20 mouse cellular contexts compared by ENCODE assay signal in genomic region chr2:18262298-18262697, GRCm38 (mm10).
"Had no signal": no experiment of that assay in that cellular context is flagged by ENCODE, and none has a peak within 500 bp of the region (broad histone marks: within the 10 kb centered on the region; RNA-seq: fewer than 3 reads in every experiment).

No protein-coding gene starts in this region.

- H3K36me3 ChIP-seq: limb, embryonic 10.5 days; liver, embryonic 12.5 days; liver, embryonic 15.5 days; midbrain, embryonic 12.5 days; midbrain, embryonic 15.5 days had no signal

- H3K27me3 ChIP-seq: limb, embryonic 13.5 days; liver, embryonic 12.5 days; liver, embryonic 15.5 days; midbrain, embryonic 12.5 days; midbrain, embryonic 15.5 days; neural tube, embryonic 13.5 days had no signal

- H3K4me3 ChIP-seq: limb, embryonic 10.5 days; limb, embryonic 13.5 days; liver, embryonic 12.5 days; liver, embryonic 15.5 days; midbrain, embryonic 12.5 days; midbrain, embryonic 15.5 days; neural tube, embryonic 13.5 days had no signal

- DNase-seq: kidney, adult 18-20 months; kidney, adult 9 months; kidney, postnatal 14 days; kidney, postnatal 4 days; liver; lung, adult 2 months; lung, postnatal 14 days; lung, postnatal 4 days; retina, postnatal 1 day; right cerebral cortex, postnatal 25 days; thymus, adult 2 months; thymus, postnatal 14 days; thymus, postnatal 4 days had no signal

- H3K9me3 ChIP-seq: limb, embryonic 10.5 days; limb, embryonic 13.5 days; liver, embryonic 12.5 days; liver, embryonic 15.5 days; midbrain, embryonic 12.5 days; midbrain, embryonic 15.5 days; neural tube, embryonic 13.5 days had no signal

- H3K9ac ChIP-seq: limb, embryonic 13.5 days; liver, embryonic 12.5 days; liver, embryonic 15.5 days; midbrain, embryonic 12.5 days; midbrain, embryonic 15.5 days; neural tube, embryonic 13.5 days had no signal

- ATAC-seq: liver, embryonic 12.5 days; midbrain, embryonic 15.5 days had no signal

- H3K27ac ChIP-seq: limb, embryonic 10.5 days; limb, embryonic 13.5 days; liver, embryonic 12.5 days; liver, embryonic 15.5 days; midbrain, embryonic 12.5 days; midbrain, embryonic 15.5 days; neural tube, embryonic 13.5 days had no signal

- H3K4me2 ChIP-seq: limb, embryonic 13.5 days; liver, embryonic 12.5 days; liver, embryonic 15.5 days; midbrain, embryonic 12.5 days; midbrain, embryonic 15.5 days; neural tube, embryonic 13.5 days had no signal

- H3K4me1 ChIP-seq: limb, embryonic 10.5 days; limb, embryonic 13.5 days; liver, embryonic 15.5 days; midbrain, embryonic 12.5 days; midbrain, embryonic 15.5 days; neural tube, embryonic 13.5 days had no signal
